Mouse (Mus musculus) myocyte (in vitro differentiated cells): Measurements from ENCODE around the gene Abcc4. TPM values are rescaled to one million over a fixed set of nuclear protein-coding genes. Genes with fewer than 3 reads are reported as not detected.

ENCODE experiments used
- H3K27me3 ChIP-seq: one replicate; pipeline ENCODE4 v1.6.1; 2011; ENCODE audit not compliant: control insufficient read depth, insufficient read depth, insufficient read length
- H3K36me3 ChIP-seq: one replicate; pipeline ENCODE4 v1.6.1; 2011; ENCODE audit not compliant: control insufficient read depth, insufficient read depth
- H3K4me2 ChIP-seq: one replicate; pipeline ENCODE4 v1.6.1; 2011; ENCODE audit warnings: low read depth, control low read depth
- H3K4me3 ChIP-seq: one replicate; pipeline ENCODE4 v1.5.1; 2011; ENCODE audit warnings: mild to moderate bottlenecking, control low read depth, moderate library complexity
- H3K79me2 ChIP-seq: one replicate; pipeline ENCODE4 v1.6.1; 2011; ENCODE audit not compliant: control insufficient read depth, insufficient read depth
- H3ac ChIP-seq: one replicate; pipeline ENCODE4 v1.6.1; 2011; ENCODE audit not compliant: control insufficient read depth, insufficient read length
- CEBPB ChIP-seq: IDR thresholded peaks from 2 replicates; pipeline ENCODE4 v1.6.1; 2011; ENCODE audit warnings: mild to moderate bottlenecking, moderate library complexity; ENCODE audit not compliant: poor library complexity, insufficient read depth, severe bottlenecking
- E2F4 ChIP-seq: IDR thresholded peaks from one replicate; pipeline ENCODE4 v1.6.1; 2011; ENCODE audit warnings: mild to moderate bottlenecking, control low read depth, moderate library complexity; ENCODE audit not compliant: insufficient read depth
- MAX ChIP-seq: IDR thresholded peaks from one replicate; pipeline ENCODE4 v1.6.1; 2011; ENCODE audit warnings: low read depth, mild to moderate bottlenecking, control low read depth
- MYOD1 ChIP-seq, 3 experiments: IDR thresholded peaks; one replicate each; pipeline ENCODE4 v1.6.1; 2011; ENCODE audit warnings: control low read depth in 2 of 3, low read depth in 2 of 3, mild to moderate bottlenecking in 2 of 3, moderate library complexity in 1 of 3; ENCODE audit not compliant: insufficient read length in 2 of 3, control insufficient read depth in 1 of 3
- MYOG ChIP-seq, 3 experiments: IDR thresholded peaks; one replicate each; pipeline ENCODE4 v1.6.1; 2011; ENCODE audit warnings: control low read depth in 2 of 3, low read depth in 2 of 3, mild to moderate bottlenecking in 2 of 3; ENCODE audit not compliant: insufficient read length in 2 of 3, control insufficient read depth in 1 of 3, insufficient read depth in 1 of 3
- POLR2A ChIP-seq: IDR thresholded peaks from one replicate; pipeline ENCODE4 v1.6.1; 2011; ENCODE audit warnings: low read depth, mild to moderate bottlenecking, control low read depth, moderate library complexity; ENCODE audit not compliant: insufficient read length
- POLR2AphosphoS2 ChIP-seq: IDR thresholded peaks from one replicate; pipeline ENCODE4 v1.6.1; 2011; ENCODE audit warnings: low read depth, control low read depth; ENCODE audit not compliant: insufficient read length
- REST ChIP-seq: IDR thresholded peaks from one replicate; pipeline ENCODE4 v1.6.1; 2011; ENCODE audit warnings: mild to moderate bottlenecking, control low read depth, moderate library complexity; ENCODE audit not compliant: insufficient read depth, insufficient read length
- SRF ChIP-seq: IDR thresholded peaks from one replicate; pipeline ENCODE4 v1.6.1; 2011; ENCODE audit warnings: low read depth; ENCODE audit not compliant: control insufficient read depth, insufficient read length
- TCF12 ChIP-seq: IDR thresholded peaks from one replicate; pipeline ENCODE4 v1.6.1; 2011; ENCODE audit warnings: mild to moderate bottlenecking, control low read depth; ENCODE audit not compliant: poor library complexity, insufficient read depth, severe bottlenecking
- TCF3 ChIP-seq: IDR thresholded peaks from one replicate; pipeline ENCODE4 v1.6.1; 2011; ENCODE audit warnings: low read depth, control low read depth; ENCODE audit not compliant: insufficient read length
- USF1 ChIP-seq: IDR thresholded peaks from one replicate; pipeline ENCODE4 v1.6.1; 2011; ENCODE audit warnings: low read depth, mild to moderate bottlenecking, control low read depth, moderate library complexity
- polyA plus RNA-seq: library from polyadenylated mRNA; unstranded; fragments of >200 nt; fragmentation: generic; extraction: Trizol; gene quantifications from one replicate; pipeline ENCODE4 v1.2.1, GENCODE M21; 2012; ENCODE audit warnings: missing spikeins

Abcc4 gene
- polyA plus RNA-seq, 1 experiment, result 6.3 TPM

- no peaks in the 10 kb centered on the region for H3K27me3 ChIP-seq
- TF ChIP-seq POLR2AphosphoS2 (no peak), CEBPB (no peak), E2F4 (no peak), TCF3 (no peak), POLR2A (no peak), SRF (no peak), REST (no peak), MYOG (IDR thresholded peaks at IDR 0.05; ENCODE audit: control insufficient read depth in 1 of 3, insufficient read depth in 1 of 3, insufficient read length in 2 of 3, low read depth in 2 of 3) (no peak), USF1 (no peak), MYOD1 (IDR thresholded peaks at IDR 0.05; ENCODE audit: control insufficient read depth in 1 of 3, insufficient read length in 2 of 3, low read depth in 2 of 3) (no peak), MAX (no peak)
- no peak overlapping the region for H3K4me3 ChIP-seq
- H3K4me2 ChIP-seq, result no peak overlapping the region
- H3K36me3 ChIP-seq, result no peaks in the 10 kb centered on the region
- no peaks in the 10 kb centered on the region for H3K79me2 ChIP-seq
- H3ac ChIP-seq, result no peak overlapping the region
These were observed 15.1 kb downstream of the Abcc4 start for GRCm38 (mm10) chr14:118690921-118691320.

GRCm38 (mm10) chr14:118690336-118690735 is 15.7 kb downstream of the Abcc4 start:
- Histone ChIP-seq H3ac (no peak overlapping the region), H3K4me2 (no peak overlapping the region)
- TF ChIP-seq POLR2A (no peak), MYOD1 (IDR thresholded peaks at IDR 0.05; ENCODE audit: control insufficient read depth in 1 of 3, insufficient read length in 2 of 3, low read depth in 2 of 3) (no peak), MAX (no peak), REST (no peak), E2F4 (no peak), TCF12 (no peak), MYOG (IDR thresholded peaks at IDR 0.05; ENCODE audit: control insufficient read depth in 1 of 3, insufficient read depth in 1 of 3, insufficient read length in 2 of 3, low read depth in 2 of 3) (no peak), SRF (no peak)

GRCm38 (mm10) chr14:118688643-118689042 is 17.4 kb downstream of the Abcc4 start:
- Histone ChIP-seq H3K27me3 (no peaks in the 10 kb centered on the region), H3K36me3 (no peaks in the 10 kb centered on the region), H3K4me2 (no peak overlapping the region), H3K79me2 (no peaks in the 10 kb centered on the region), H3K4me3 (no peak overlapping the region), H3ac (no peak overlapping the region)
- TF ChIP-seq USF1 (no peak), MYOG (IDR thresholded peaks at IDR 0.05; ENCODE audit: control insufficient read depth in 1 of 3, insufficient read depth in 1 of 3, insufficient read length in 2 of 3, low read depth in 2 of 3) (no peak), SRF (no peak)

More at GRCm38 (mm10) chr14:118690336-118690735, 15.7 kb downstream of the Abcc4 start:
- Histone ChIP-seq H3K36me3 (no peaks in the 10 kb centered on the region), H3K79me2 (no peaks in the 10 kb centered on the region), H3K27me3 (no peaks in the 10 kb centered on the region), H3K4me3 (no peak overlapping the region)

GRCm38 (mm10) chr14:118686861-118687260 is 19.2 kb downstream of the Abcc4 start:
- Histone ChIP-seq H3ac (no peak overlapping the region), H3K4me3 (no peak overlapping the region), H3K79me2 (no peaks in the 10 kb centered on the region), H3K27me3 (no peaks in the 10 kb centered on the region), H3K36me3 (no peaks in the 10 kb centered on the region), H3K4me2 (no peak overlapping the region)
- TF ChIP-seq E2F4 (no peak), CEBPB (no peak), TCF12 (no peak), USF1 (no peak), MYOG (IDR thresholded peaks at IDR 0.05; ENCODE audit: control insufficient read depth in 1 of 3, insufficient read depth in 1 of 3, insufficient read length in 2 of 3, low read depth in 2 of 3) (no peak), SRF (no peak), POLR2AphosphoS2 (no peak), REST (no peak), TCF3 (no peak), MYOD1 (IDR thresholded peaks at IDR 0.05; ENCODE audit: control insufficient read depth in 1 of 3, insufficient read length in 2 of 3, low read depth in 2 of 3) (no peak), POLR2A (no peak), MAX (no peak)

GRCm38 (mm10) chr14:118685572-118685971 is 20.4 kb downstream of the Abcc4 start:
- TF ChIP-seq SRF (no peak), TCF3 (no peak), REST (no peak)
- no peak overlapping the region for H3K4me2 ChIP-seq
- H3ac ChIP-seq, result no peak overlapping the region
- no peaks in the 10 kb centered on the region for H3K27me3 ChIP-seq
- H3K36me3 ChIP-seq, result no peaks in the 10 kb centered on the region
- H3K4me3 ChIP-seq, result no peak overlapping the region
- no peaks in the 10 kb centered on the region for H3K79me2 ChIP-seq
